Mouse (Mus musculus) hindbrain, embryonic 11.5 days (tissue): Measurements from ENCODE around the gene Asic1. TPM values are rescaled to one million over a fixed set of nuclear protein-coding genes. Genes with fewer than 3 reads are reported as not detected.

Source experiments
- ATAC-seq: fragments of 200-750 bp; cut with Nextera tagmentation; 2 replicates; pipeline ENCODE4 v1.8.0; 2017; ENCODE audit warnings: mild to moderate bottlenecking, moderate TSS enrichment, moderate library complexity; ENCODE audit not compliant: low FRiP score
- DNase-seq: peaks from one replicate; pipeline ENCODE4 v3.0.0-alpha.2; 2015; ENCODE audit warnings: low spot score
- H3K27ac ChIP-seq: fragments of 300-500 bp; sonication (generic); 2 replicates; pipeline ENCODE4 v1.5.1; 2014; ENCODE audit warnings: mild to moderate bottlenecking, low read depth, low read length
- H3K27me3 ChIP-seq: fragments of 300-500 bp; sonication (generic); 2 replicates; pipeline ENCODE4 v1.6.1; 2014; ENCODE audit warnings: mild to moderate bottlenecking, low read length, moderate library complexity, mixed read lengths; ENCODE audit not compliant: control insufficient read depth, insufficient read depth
- H3K36me3 ChIP-seq: fragments of 300-500 bp; sonication (generic); 2 replicates; pipeline ENCODE4 v1.6.1; 2014; ENCODE audit warnings: mild to moderate bottlenecking, low read length, moderate library complexity, mixed read lengths; ENCODE audit not compliant: control insufficient read depth, insufficient read depth
- H3K4me1 ChIP-seq: fragments of 300-500 bp; sonication (generic); replicated peaks from 2 replicates; pipeline ENCODE4 v1.6.1; 2014; ENCODE audit warnings: low read length, mixed read lengths; ENCODE audit not compliant: control insufficient read depth, insufficient read depth
- H3K4me2 ChIP-seq: fragments of 300-500 bp; sonication (generic); replicated peaks from 2 replicates; pipeline ENCODE4 v1.6.1; 2014; ENCODE audit warnings: mild to moderate bottlenecking, low read depth, low read length
- H3K4me3 ChIP-seq: fragments of 300-500 bp; sonication (generic); 2 replicates; pipeline ENCODE4 v1.5.1; 2014; ENCODE audit warnings: low read depth, low read length
- H3K9ac ChIP-seq: fragments of 300-500 bp; sonication (generic); 2 replicates; pipeline ENCODE4 v1.6.1; 2014; ENCODE audit warnings: low read depth, low read length
- H3K9me3 ChIP-seq: fragments of 300-500 bp; sonication (generic); 2 replicates; pipeline ENCODE4 v1.6.1; 2016; ENCODE audit warnings: low read length; ENCODE audit not compliant: control insufficient read depth
- WGBS: fragments of 180-500 bp; shearing (Covaris S2); extraction: QIAGEN DNeasy Blood & Tissue Kit; methylation state at CpG from one replicate; pipeline ENCODE4 v1.1.7; 2014; 5-methylcytosine and 5-hydroxymethylcytosine counted together
- polyA plus RNA-seq: library from polyadenylated mRNA; unstranded; fragments of >200 nt; fragmentation: Nextera tagmentation; extraction: Ambion mirVana; gene quantifications from 2 replicates; pipeline ENCODE4 v1.2.1, GENCODE M21; 2014

Asic1 gene
- polyA plus RNA-seq, 1 experiment from 2014 or later: 21.0 TPM

DNA sequence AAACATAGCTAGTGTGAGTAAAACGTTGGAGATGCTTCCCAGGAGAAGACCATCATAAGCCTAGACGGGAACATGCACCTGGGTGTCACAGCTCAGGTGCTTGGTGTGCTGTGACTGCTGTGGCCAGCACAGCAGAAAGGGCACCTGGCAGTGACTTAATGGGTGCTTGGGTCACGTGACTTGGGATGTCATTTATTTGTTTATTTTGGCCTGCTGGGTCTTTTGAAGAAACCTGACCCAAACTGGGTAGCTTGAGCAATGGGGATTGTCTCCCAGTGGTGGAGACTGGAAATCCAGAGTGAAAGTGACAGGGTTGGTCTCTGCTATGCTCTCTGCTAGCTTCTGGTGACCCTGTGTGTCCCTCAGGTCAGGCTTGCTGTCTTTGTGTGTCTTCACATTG, 41.3 kb downstream of the Asic1 start:
- Histone ChIP-seq H3K4me3 (no peak overlapping the region), H3K27me3 (no peaks in the 10 kb centered on the region), H3K27ac (no peak overlapping the region), H3K9ac (no peak overlapping the region), H3K9me3 (no peaks in the 10 kb centered on the region), H3K4me1 (no peaks in the 10 kb centered on the region), H3K36me3 (peaks cover 42% of the 10 kb centered on the region), H3K4me2 (no peak overlapping the region)
- no peak for ATAC-seq
- WGBS: 86% methylated on average over 3 of the region's 3 CpGs
- no peak for DNase-seq

- Histone ChIP-seq H3K4me3 (no peak overlapping the region), H3K9ac (no peak overlapping the region), H3K27ac (peak overlapping the region; percentile 59), H3K36me3 (peaks cover 34% of the 10 kb centered on the region), H3K4me2 (no peak overlapping the region), H3K27me3 (no peaks in the 10 kb centered on the region), H3K9me3 (no peaks in the 10 kb centered on the region), H3K4me1 (no peaks in the 10 kb centered on the region)
- no peak for DNase-seq
- WGBS: 68% methylated on average over 13 of the region's 13 CpGs
- 0 out of 2 replicates have a peak, but pooled peaks have one; percentile 13 for ATAC-seq
These were observed 42.7 kb downstream of the Asic1 start for GRCm38 (mm10) chr15:99712666-99713559.

DNA sequence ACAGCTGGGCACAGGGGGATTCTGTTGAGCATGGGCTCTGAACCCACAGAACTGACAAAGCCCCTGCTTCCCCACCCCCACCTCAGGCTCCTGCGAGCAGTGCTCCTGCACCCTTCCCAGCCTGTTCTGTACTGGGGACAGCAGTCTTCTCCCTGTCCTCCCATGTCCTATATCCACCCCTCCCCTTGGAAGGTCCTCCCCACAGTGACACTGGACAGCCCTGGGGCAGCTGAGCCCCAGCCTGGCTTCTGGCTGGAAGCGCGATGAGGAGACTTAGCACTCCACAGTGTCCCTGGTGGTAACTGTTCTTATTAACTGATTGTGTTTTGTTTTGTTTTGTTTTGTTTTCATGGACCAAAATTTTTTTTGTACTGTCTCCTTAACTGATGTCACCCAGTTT, 43.4 kb downstream of the Asic1 start:
- H3K36me3 ChIP-seq: peaks cover 29% of the 10 kb centered on the region
- ATAC-seq: no peak
- no peaks in the 10 kb centered on the region for H3K4me1 ChIP-seq
- H3K4me3 ChIP-seq: no peak overlapping the region
- no peaks in the 10 kb centered on the region for H3K9me3 ChIP-seq
- H3K27me3 ChIP-seq: no peaks in the 10 kb centered on the region
- 85% methylated on average over 3 of the region's 3 CpGs for WGBS
- no peak for DNase-seq
- H3K4me2 ChIP-seq: no peak overlapping the region
- peak overlapping the region; percentile 59; the same call in 1 of the 2 replicates for H3K27ac ChIP-seq
- no peak overlapping the region for H3K9ac ChIP-seq

DNA sequence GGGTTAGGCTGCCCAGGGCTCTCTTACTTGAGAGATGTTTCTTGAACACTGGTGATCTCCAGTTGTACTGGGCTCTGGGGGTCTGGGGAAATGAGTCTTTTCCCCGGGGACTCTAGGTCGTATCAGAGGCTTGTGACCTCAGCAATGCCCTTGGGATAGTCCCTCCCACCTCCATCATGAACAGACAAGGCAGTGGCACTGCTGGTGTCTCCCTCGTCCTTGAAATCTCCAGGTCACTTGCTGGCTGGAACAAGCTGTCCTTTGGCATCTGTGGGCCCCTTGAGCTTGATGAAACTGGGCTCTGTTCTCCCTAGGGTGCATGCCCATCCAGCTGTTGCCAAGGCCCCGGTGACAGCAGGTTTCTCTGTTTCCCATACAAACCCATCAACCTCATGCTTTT, 44.0 kb downstream of the Asic1 start:
- Histone ChIP-seq H3K36me3 (peaks cover 23% of the 10 kb centered on the region), H3K4me3 (no peak overlapping the region), H3K9ac (no peak overlapping the region), H3K4me2 (no peak overlapping the region), H3K27ac (no peak overlapping the region), H3K4me1 (no peaks in the 10 kb centered on the region), H3K27me3 (no peaks in the 10 kb centered on the region), H3K9me3 (no peaks in the 10 kb centered on the region)
- DNase-seq (no peak), ATAC-seq (no peak)
- 70% methylated on average over 4 of the region's 4 CpGs for WGBS

DNA sequence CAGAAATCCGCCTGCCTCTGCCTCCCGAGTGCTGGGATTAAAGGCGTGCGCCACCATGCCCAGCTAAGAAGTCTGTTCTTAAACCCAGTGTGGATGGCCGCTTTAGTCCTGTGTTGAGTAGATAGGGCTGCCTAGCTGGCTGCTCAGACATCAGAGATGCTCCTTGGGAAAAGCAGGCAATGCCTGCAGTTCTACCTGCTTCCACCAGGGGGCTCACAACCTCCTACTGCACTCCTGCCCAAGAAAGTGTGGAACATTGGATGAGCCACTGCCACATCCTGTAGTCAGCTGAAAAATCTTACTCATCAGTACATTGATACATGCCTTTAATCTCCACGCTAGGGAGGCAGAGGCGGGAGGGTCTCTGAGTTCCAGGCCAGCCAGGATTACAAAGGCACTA, 44.7 kb downstream of the Asic1 start:
- ATAC-seq (peak; percentile 52), DNase-seq (peak; percentile 86)
- H3K27ac ChIP-seq: no peak overlapping the region
- no peaks in the 10 kb centered on the region for H3K9me3 ChIP-seq
- no peaks in the 10 kb centered on the region for H3K27me3 ChIP-seq
- H3K4me3 ChIP-seq: no peak overlapping the region
- peaks cover 22% of the 10 kb centered on the region for H3K36me3 ChIP-seq
- 51% methylated on average over 7 of the region's 7 CpGs for WGBS
- H3K4me2 ChIP-seq: no peak overlapping the region
- H3K9ac ChIP-seq: no peak overlapping the region
- H3K4me1 ChIP-seq: no peaks in the 10 kb centered on the region

DNA sequence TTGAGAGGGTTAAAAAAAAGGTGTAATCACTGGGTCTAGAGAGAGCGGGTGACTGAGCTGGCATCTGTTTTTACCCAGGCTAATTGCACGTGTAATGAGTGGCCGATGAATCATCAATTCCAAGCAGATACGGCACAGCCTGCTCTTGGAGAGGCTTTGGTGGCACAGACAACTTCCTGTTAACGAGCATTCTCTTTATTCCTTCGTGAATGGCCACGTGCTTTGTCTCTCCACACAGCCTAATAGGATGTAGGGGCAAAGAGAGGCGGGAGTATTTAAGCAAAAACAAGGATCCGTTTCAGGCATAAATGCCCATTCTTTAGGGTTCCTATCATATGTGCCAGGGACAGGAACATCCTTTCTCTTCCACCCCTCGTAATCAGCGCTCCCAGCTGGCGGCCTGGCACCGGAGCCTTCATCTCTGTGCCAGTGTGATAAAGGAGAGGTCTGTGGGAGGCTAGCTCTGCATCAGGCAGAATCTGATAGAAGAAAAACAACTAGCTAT, 45.2 kb downstream of the Asic1 start:
- no peak overlapping the region for H3K4me3 ChIP-seq

DNA sequence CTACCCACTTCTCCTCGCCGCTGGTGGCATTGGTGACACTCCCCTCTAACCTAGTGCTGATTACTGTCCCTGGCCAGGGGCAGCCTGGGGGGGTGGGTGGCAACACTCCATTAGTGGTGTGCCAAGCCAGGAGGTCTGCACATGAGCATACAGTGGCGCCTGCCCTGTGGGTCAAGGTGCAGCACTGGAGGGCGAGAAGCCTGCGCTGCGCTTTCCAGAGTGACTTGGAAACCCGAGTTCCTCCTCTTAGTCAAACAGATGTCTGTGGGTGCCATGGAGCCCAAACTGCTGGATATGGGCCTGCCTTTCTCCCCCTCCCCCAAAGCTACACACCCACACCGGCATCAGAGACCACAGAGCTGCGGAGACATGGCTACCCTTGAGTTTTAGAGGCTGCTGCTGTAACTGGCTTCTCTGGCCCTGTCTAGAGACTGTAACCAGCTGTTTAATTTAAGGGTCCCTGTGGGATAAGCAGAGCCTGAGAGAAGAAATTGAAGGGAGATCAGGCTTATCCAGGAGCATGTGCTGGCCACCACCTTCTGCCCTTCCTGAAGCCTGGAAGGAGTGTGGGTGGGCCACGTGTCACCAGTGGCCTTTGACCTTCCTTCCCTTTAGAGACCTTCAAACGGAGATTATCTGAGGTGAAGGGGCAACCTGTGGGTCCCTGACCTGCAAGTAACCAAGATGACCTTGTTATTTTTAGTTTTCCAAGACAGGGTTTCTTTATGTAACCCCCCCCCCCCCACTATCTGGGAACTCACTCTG, 46.0 kb downstream of the Asic1 start:
- Histone ChIP-seq H3K36me3 (peaks cover 16% of the 10 kb centered on the region), H3K9ac (no peak overlapping the region), H3K9me3 (no peaks in the 10 kb centered on the region), H3K27ac (no peak overlapping the region), H3K4me2 (no peak overlapping the region), H3K4me3 (no peak overlapping the region), H3K4me1 (no peaks in the 10 kb centered on the region), H3K27me3 (no peaks in the 10 kb centered on the region)
- ATAC-seq (no peak), DNase-seq (no peak)
- 71% methylated on average over 11 of the region's 11 CpGs for WGBS

More for the DNA sequence above, 45.2 kb downstream of the Asic1 start:
- 90% methylated on average over 13 of the region's 13 CpGs for WGBS
- H3K9me3 ChIP-seq: no peaks in the 10 kb centered on the region
- DNase-seq (no peak), ATAC-seq (no peak; the same call in 1 of the 2 replicates)
- no peak overlapping the region for H3K27ac ChIP-seq
- H3K36me3 ChIP-seq: peaks cover 19% of the 10 kb centered on the region
- no peaks in the 10 kb centered on the region for H3K4me1 ChIP-seq
- no peak overlapping the region for H3K9ac ChIP-seq
- no peaks in the 10 kb centered on the region for H3K27me3 ChIP-seq
- H3K4me2 ChIP-seq: no peak overlapping the region

- no peaks in the 10 kb centered on the region for H3K4me1 ChIP-seq
- DNase-seq: no peak
- 87% methylated on average over 12 of the region's 12 CpGs for WGBS
These were observed 46.6 kb downstream of the Asic1 start for GRCm38 (mm10) chr15:99716814-99717213.

More at GRCm38 (mm10) chr15:99716814-99717213, 46.6 kb downstream of the Asic1 start:
- H3K27me3 ChIP-seq: no peaks in the 10 kb centered on the region
- no peak for ATAC-seq
- H3K36me3 ChIP-seq: peaks cover 12% of the 10 kb centered on the region
- H3K9ac ChIP-seq: no peak overlapping the region
- no peaks in the 10 kb centered on the region for H3K9me3 ChIP-seq
- H3K4me2 ChIP-seq: no peak overlapping the region
- H3K27ac ChIP-seq: no peak overlapping the region
- no peak overlapping the region for H3K4me3 ChIP-seq
